Mouse (Mus musculus): ENCODE data around the gene Ccdc175. TPM values are rescaled to one million over a fixed set of nuclear protein-coding genes. Genes with fewer than 3 reads are reported as not detected.

Ccdc175 gene
- polyA plus RNA-seq, 1 experiment from 2014 or later: not detected

DNA sequence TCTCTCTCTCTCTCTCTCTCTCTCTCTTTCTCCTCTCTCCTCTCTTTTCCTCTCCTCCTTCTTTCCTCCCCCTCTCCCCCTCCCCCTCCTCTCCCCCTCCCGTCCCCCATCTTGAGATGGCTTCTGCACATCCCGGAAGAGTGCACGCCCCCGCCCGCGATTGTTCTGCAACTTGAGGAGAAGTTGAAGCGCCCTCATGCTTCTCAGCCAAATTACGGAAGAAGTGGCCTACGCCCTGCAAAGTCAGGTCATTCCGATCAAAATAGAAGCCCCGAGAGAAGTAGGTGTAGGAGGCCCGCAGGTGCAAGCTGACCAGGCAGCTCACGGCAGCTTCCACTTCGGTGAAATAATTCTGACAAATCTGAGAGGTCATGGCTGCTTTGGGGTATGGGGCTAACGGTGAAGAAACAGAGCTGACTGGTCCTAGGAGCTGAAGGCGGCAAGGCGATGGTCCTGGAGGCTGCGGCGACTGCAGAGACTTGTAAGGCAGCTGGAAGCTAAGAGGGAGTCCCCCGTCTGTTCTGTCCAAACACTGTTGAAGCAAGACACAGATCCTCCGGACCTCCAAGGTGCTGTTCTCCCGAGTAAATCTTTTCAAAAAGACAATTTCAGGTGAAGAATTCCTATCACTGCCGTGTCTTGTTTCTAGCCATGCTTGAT lies 69.0 kb downstream of the Ccdc175 start:
- WGBS: 85% methylated on average over 21 of the region's 23 CpGs

GRCm38 (mm10) chr12:72115126-72115525 lies 69.7 kb downstream of the Ccdc175 start:
- no peak overlapping the region for H3K9ac ChIP-seq (ENCODE audit: low read depth, low read length)
- DNase-seq (ENCODE audit: low spot score) (no peak), ATAC-seq (ENCODE audit: low read depth) (no peak)
- H3K4me2 ChIP-seq (ENCODE audit: low read depth, low read length): no peak overlapping the region
- H3K36me3 ChIP-seq (ENCODE audit: control insufficient read depth, insufficient read depth, low read length): no peaks in the 10 kb centered on the region
- no peaks in the 10 kb centered on the region for H3K9me3 ChIP-seq (ENCODE audit: control insufficient read depth, low read length)
- WGBS: 69% methylated on average over 6 of the region's 6 CpGs
- no peaks in the 10 kb centered on the region for H3K4me1 ChIP-seq (ENCODE audit: control insufficient read depth, insufficient read depth, low read length)
- H3K27me3 ChIP-seq (replicated peaks; ENCODE audit: control insufficient read depth, insufficient read depth, low read length): no peaks in the 10 kb centered on the region
- no peak overlapping the region for H3K4me3 ChIP-seq (ENCODE audit: low read depth, low read length)
- H3K27ac ChIP-seq (replicated peaks; ENCODE audit: low read depth, low read length): no peak overlapping the region

More for the DNA sequence above, 69.0 kb downstream of the Ccdc175 start:
- Histone ChIP-seq H3K4me3 (ENCODE audit: low read depth, low read length) (no peak overlapping the region), H3K4me2 (ENCODE audit: low read depth, low read length) (no peak overlapping the region), H3K27me3 (replicated peaks; ENCODE audit: control insufficient read depth, insufficient read depth, low read length) (no peaks in the 10 kb centered on the region), H3K36me3 (ENCODE audit: control insufficient read depth, insufficient read depth, low read length) (no peaks in the 10 kb centered on the region), H3K4me1 (ENCODE audit: control insufficient read depth, insufficient read depth, low read length) (no peaks in the 10 kb centered on the region), H3K27ac (replicated peaks; ENCODE audit: low read depth, low read length) (no peak overlapping the region), H3K9ac (ENCODE audit: low read depth, low read length) (no peak overlapping the region), H3K9me3 (ENCODE audit: control insufficient read depth, low read length) (no peaks in the 10 kb centered on the region)
- ATAC-seq (ENCODE audit: low read depth) (no peak), DNase-seq (ENCODE audit: low spot score) (no peak)

DNA sequence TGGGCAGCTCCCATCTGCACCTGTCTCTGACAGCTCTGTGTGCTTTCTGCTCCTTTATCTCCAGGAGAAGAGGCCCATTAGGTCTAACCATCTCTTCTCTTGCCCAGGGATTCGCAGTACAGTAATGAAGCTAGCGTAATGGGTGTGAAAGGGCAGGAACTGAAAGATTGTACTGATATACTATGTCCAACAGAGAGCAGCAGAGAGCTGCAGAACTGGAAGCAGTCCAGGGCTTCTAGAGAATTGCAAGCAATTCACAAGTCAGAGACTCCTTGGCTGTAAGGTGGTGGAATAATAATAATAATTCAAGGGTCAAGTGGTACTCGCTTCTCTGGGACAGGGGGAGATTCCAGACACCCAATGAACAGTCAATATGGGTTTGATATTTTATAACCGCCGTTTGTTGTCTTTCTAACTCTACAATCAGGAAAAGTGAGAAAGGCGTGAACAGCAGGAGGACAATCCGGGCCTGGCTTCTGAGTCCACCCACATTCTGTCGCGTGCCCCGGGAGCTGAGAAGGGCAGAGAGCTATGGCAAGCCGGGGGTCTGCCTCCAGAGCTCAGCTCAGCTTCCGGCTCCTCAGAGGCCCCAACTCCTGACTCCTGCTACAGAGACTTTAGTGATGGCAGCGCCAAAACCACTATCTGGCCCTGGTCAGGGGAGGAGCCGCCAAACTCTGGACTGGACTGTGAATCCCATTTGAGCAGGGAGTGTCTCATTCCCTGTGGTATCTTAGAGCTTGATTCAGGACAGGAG lies 80.1 kb downstream of the Ccdc175 start:
- DNase-seq (ENCODE audit: low spot score) (peak; percentile 89), ATAC-seq (ENCODE audit: low read depth) (peak; percentile 55)
- no peak overlapping the region for H3K4me2 ChIP-seq (ENCODE audit: low read depth, low read length)

DNA sequence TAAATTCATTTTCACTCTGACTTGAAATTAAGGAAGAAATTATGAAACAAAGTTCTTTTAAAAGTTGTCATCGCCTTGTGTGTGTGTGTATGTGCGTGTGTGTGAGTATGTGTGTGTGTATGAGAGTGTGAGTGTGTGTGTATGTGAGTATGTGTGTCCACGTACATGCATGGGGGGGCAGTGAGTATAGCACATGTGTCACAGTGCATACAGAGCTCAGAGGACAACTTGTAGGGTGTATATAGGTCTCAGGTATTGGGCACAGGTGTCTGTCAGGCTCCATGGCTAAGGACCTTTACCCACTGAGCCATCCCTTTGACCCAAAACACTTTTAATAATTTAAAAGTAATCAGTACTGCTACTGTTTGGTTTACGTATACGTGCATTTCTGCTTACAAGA lies 80.8 kb downstream of the Ccdc175 start:
- H3K9me3 ChIP-seq (ENCODE audit: control insufficient read depth, low read length): no peaks in the 10 kb centered on the region
- no peak overlapping the region for H3K27ac ChIP-seq (replicated peaks; ENCODE audit: low read depth, low read length)
- no peaks in the 10 kb centered on the region for H3K4me1 ChIP-seq (ENCODE audit: control insufficient read depth, insufficient read depth, low read length)
- no peaks in the 10 kb centered on the region for H3K27me3 ChIP-seq (replicated peaks; ENCODE audit: control insufficient read depth, insufficient read depth, low read length)
- peaks cover 26% of the 10 kb centered on the region for H3K36me3 ChIP-seq (ENCODE audit: control insufficient read depth, insufficient read depth, low read length)
- ATAC-seq (ENCODE audit: low read depth): 0 out of 2 replicates have a peak, but pooled peaks have one; percentile 33
- no peak for DNase-seq (ENCODE audit: low spot score)
- 90% methylated on average over 5 of the region's 5 CpGs for WGBS
- H3K4me2 ChIP-seq (ENCODE audit: low read depth, low read length): no peak overlapping the region
- H3K4me3 ChIP-seq (ENCODE audit: low read depth, low read length): no peak overlapping the region
- H3K9ac ChIP-seq (ENCODE audit: low read depth, low read length): no peak overlapping the region

More for the DNA sequence above, 80.1 kb downstream of the Ccdc175 start:
- Histone ChIP-seq H3K9ac (ENCODE audit: low read depth, low read length) (no peak overlapping the region), H3K4me3 (ENCODE audit: low read depth, low read length) (no peak overlapping the region), H3K4me1 (ENCODE audit: control insufficient read depth, insufficient read depth, low read length) (no peaks in the 10 kb centered on the region), H3K27ac (replicated peaks; ENCODE audit: low read depth, low read length) (no peak overlapping the region), H3K36me3 (ENCODE audit: control insufficient read depth, insufficient read depth, low read length) (peaks cover 19% of the 10 kb centered on the region), H3K9me3 (ENCODE audit: control insufficient read depth, low read length) (no peaks in the 10 kb centered on the region), H3K27me3 (replicated peaks; ENCODE audit: control insufficient read depth, insufficient read depth, low read length) (no peaks in the 10 kb centered on the region)
- WGBS: 29% methylated on average over 14 of the region's 14 CpGs

- DNase-seq (ENCODE audit: low spot score) (no peak), ATAC-seq (ENCODE audit: low read depth) (no peak)
- no peaks in the 10 kb centered on the region for H3K9me3 ChIP-seq (ENCODE audit: control insufficient read depth, low read length)
- no peak overlapping the region for H3K4me3 ChIP-seq (ENCODE audit: low read depth, low read length)
- no peak overlapping the region for H3K27ac ChIP-seq (replicated peaks; ENCODE audit: low read depth, low read length)
- H3K9ac ChIP-seq (ENCODE audit: low read depth, low read length): no peak overlapping the region
- H3K27me3 ChIP-seq (replicated peaks; ENCODE audit: control insufficient read depth, insufficient read depth, low read length): no peaks in the 10 kb centered on the region
- 76% methylated on average over 6 of the region's 6 CpGs for WGBS
- no peak overlapping the region for H3K4me2 ChIP-seq (ENCODE audit: low read depth, low read length)
- H3K36me3 ChIP-seq (ENCODE audit: control insufficient read depth, insufficient read depth, low read length): peaks cover 33% of the 10 kb centered on the region
- H3K4me1 ChIP-seq (ENCODE audit: control insufficient read depth, insufficient read depth, low read length): no peaks in the 10 kb centered on the region
These were observed 82.1 kb downstream of the Ccdc175 start for GRCm38 (mm10) chr12:72102776-72103175.

GRCm38 (mm10) chr12:72096966-72097365 lies 87.9 kb downstream of the Ccdc175 start:
- Histone ChIP-seq H3K4me3 (ENCODE audit: low read depth, low read length) (no peak overlapping the region), H3K27ac (replicated peaks; ENCODE audit: low read depth, low read length) (no peak overlapping the region), H3K9ac (ENCODE audit: low read depth, low read length) (no peak overlapping the region), H3K9me3 (ENCODE audit: control insufficient read depth, low read length) (no peaks in the 10 kb centered on the region), H3K27me3 (replicated peaks; ENCODE audit: control insufficient read depth, insufficient read depth, low read length) (no peaks in the 10 kb centered on the region), H3K4me1 (ENCODE audit: control insufficient read depth, insufficient read depth, low read length) (no peaks in the 10 kb centered on the region), H3K36me3 (ENCODE audit: control insufficient read depth, insufficient read depth, low read length) (peaks cover 86% of the 10 kb centered on the region), H3K4me2 (ENCODE audit: low read depth, low read length) (no peak overlapping the region)
- DNase-seq (ENCODE audit: low spot score) (no peak), ATAC-seq (ENCODE audit: low read depth) (no peak)
- 96% methylated on average over 8 of the region's 8 CpGs for WGBS

GRCm38 (mm10) chr12:72089802-72090201 lies 95.0 kb downstream of the Ccdc175 start:
- Histone ChIP-seq H3K4me1 (ENCODE audit: control insufficient read depth, insufficient read depth, low read length) (peaks cover 15% of the 10 kb centered on the region), H3K9ac (ENCODE audit: low read depth, low read length) (no peak overlapping the region), H3K4me3 (ENCODE audit: low read depth, low read length) (no peak overlapping the region), H3K4me2 (ENCODE audit: low read depth, low read length) (no peak overlapping the region), H3K27me3 (replicated peaks; ENCODE audit: control insufficient read depth, insufficient read depth, low read length) (no peaks in the 10 kb centered on the region), H3K9me3 (ENCODE audit: control insufficient read depth, low read length) (no peaks in the 10 kb centered on the region), H3K36me3 (ENCODE audit: control insufficient read depth, insufficient read depth, low read length) (peaks cover 50% of the 10 kb centered on the region), H3K27ac (replicated peaks; ENCODE audit: low read depth, low read length) (no peak overlapping the region)
- WGBS: 94% methylated on average over 4 of the region's 4 CpGs
- ATAC-seq (ENCODE audit: low read depth) (no peak), DNase-seq (ENCODE audit: low spot score) (no peak)

GRCm38 (mm10) chr12:72086166-72086825 lies 98.5 kb downstream of the Ccdc175 start:
- Histone ChIP-seq H3K9me3 (ENCODE audit: control insufficient read depth, low read length) (no peaks in the 10 kb centered on the region), H3K27me3 (replicated peaks; ENCODE audit: control insufficient read depth, insufficient read depth, low read length) (no peaks in the 10 kb centered on the region), H3K4me1 (ENCODE audit: control insufficient read depth, insufficient read depth, low read length) (peaks cover 25% of the 10 kb centered on the region), H3K4me2 (ENCODE audit: low read depth, low read length) (peak overlapping the region; percentile 87), H3K4me3 (ENCODE audit: low read depth, low read length) (peak overlapping the region; percentile 64), H3K36me3 (ENCODE audit: control insufficient read depth, insufficient read depth, low read length) (peaks cover 16% of the 10 kb centered on the region; the same call in 1 of the 2 replicates), H3K9ac (ENCODE audit: low read depth, low read length) (peak overlapping the region; percentile 85), H3K27ac (replicated peaks; ENCODE audit: low read depth, low read length) (peak overlapping the region; percentile 95)
- no peak for ATAC-seq (ENCODE audit: low read depth)
- no peak for DNase-seq (ENCODE audit: low spot score)
- WGBS: 1% methylated on average over 18 of the region's 18 CpGs

Data from embryonic facial prominence, embryonic 14.5 days (tissue).